Mouse (Mus musculus) urinary bladder, adult 18-20 months (tissue): ENCODE data around the gene Ybx2.
A peak's percentile ranks its signal among the peaks of the same experiment; 100 is the strongest.
"Not testable (repeated sequence)": the region's sequence is repeated elsewhere in the genome, so short reads cannot be mapped to it uniquely, and the experiment has no call there.

Experiments used
- DNase-seq, 2 experiments: peaks; one replicate each; pipeline ENCODE4 v3.0.0; 2022; ENCODE audit warnings: low spot score in 2 of 2, mixed read lengths in 2 of 2

The Ybx2 gene

GRCm38 (mm10) chr11:69914917-69915430, 20.6 kb upstream of the Ybx2 start:
- DNase-seq = no peak

GRCm38 (mm10) chr11:69915667-69916627, 19.6 kb upstream of the Ybx2 start:
- no peak for DNase-seq

- DNase-seq = not testable (repeated sequence)
These were observed 18.8 kb upstream of the Ybx2 start for GRCm38 (mm10) chr11:69916652-69917378.

GRCm38 (mm10) chr11:69917379-69917948, 18.1 kb upstream of the Ybx2 start:
- DNase-seq = no peak

GRCm38 (mm10) chr11:69918118-69918517, 17.5 kb upstream of the Ybx2 start:
- no peak for DNase-seq

GRCm38 (mm10) chr11:69919053-69919452, 16.5 kb upstream of the Ybx2 start:
- DNase-seq = no peak

- peak; percentile 65 to 78 for DNase-seq
These were observed 15.8 kb upstream of the Ybx2 start for GRCm38 (mm10) chr11:69919661-69920265.

GRCm38 (mm10) chr11:69920266-69921031, 15.1 kb upstream of the Ybx2 start:
- DNase-seq = peak in 1 of 2 experiments; percentile 38

GRCm38 (mm10) chr11:69921114-69922011, 14.2 kb upstream of the Ybx2 start, which contains the start of gene Eif5a:
Gene Eif5a (minus strand): TSS chr11:69921958.
- DNase-seq = peak; percentile 99 to 100

GRCm38 (mm10) chr11:69922012-69922756, 13.4 kb upstream of the Ybx2 start:
- DNase-seq = no peak

- DNase-seq = no peak
These were observed 12.8 kb upstream of the Ybx2 start for GRCm38 (mm10) chr11:69922796-69923195.

- no peak for DNase-seq
These were observed 8.1 kb upstream of the Ybx2 start for GRCm38 (mm10) chr11:69927501-69927900.

GRCm38 (mm10) chr11:69929712-69930111, 5.9 kb upstream of the Ybx2 start:
- no peak for DNase-seq

- not testable (repeated sequence) for DNase-seq
These were observed 5.4 kb upstream of the Ybx2 start for GRCm38 (mm10) chr11:69930176-69930575.

- DNase-seq = no peak
These were observed 4.5 kb upstream of the Ybx2 start for GRCm38 (mm10) chr11:69930967-69931537.

- no peak for DNase-seq
These were observed 3.8 kb upstream of the Ybx2 start for GRCm38 (mm10) chr11:69931769-69932168.

GRCm38 (mm10) chr11:69932254-69932653, 3.3 kb upstream of the Ybx2 start:
- no peak for DNase-seq

GRCm38 (mm10) chr11:69933066-69933465, 2.5 kb upstream of the Ybx2 start:
- no peak for DNase-seq

GRCm38 (mm10) chr11:69934169-69934568, 1.4 kb upstream of the Ybx2 start:
- peak; percentile 80 to 92 for DNase-seq
